Mouse (Mus musculus) spleen, adult 2 months (tissue): ENCODE data around the gene Mettl7a1.

Source experiments
- CTCF ChIP-seq: fragments of 200-500 bp; IDR thresholded peaks from 2 replicates; pipeline ENCODE4 v1.5.1; 2011; ENCODE audit warnings: mild to moderate bottlenecking, inconsistent platforms; ENCODE audit not compliant: insufficient read depth, insufficient read length, insufficient replicate concordance; ENCODE audit errors: extremely low read depth
- POLR2A ChIP-seq: fragments of 200-500 bp; IDR thresholded peaks from 2 replicates; pipeline ENCODE4 v1.6.1; 2011; ENCODE audit warnings: low read depth, low read length, inconsistent platforms

DNA sequence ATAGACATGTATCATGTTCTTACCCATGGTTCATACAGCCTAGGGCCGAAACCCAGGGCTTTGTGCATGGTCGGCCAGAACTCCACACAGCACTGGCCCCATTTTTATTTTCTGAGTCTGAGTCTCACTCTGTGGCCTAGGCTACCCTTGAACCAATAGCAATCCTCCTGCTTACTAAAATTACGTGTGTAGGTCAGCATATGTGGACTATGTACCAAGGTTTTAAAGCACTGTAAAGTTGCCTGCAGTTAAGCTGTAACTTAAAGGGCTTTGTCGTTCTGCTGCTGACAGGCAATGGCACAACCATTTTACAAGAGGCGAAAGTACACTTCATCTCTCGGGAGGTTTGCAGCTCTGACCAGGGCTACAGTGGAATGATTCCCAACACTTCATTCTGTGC lies 15.0 kb upstream of the Mettl7a1 start:
- TF ChIP-seq CTCF (no peak), POLR2A (no peak)
